25 mouse cellular contexts compared by ENCODE assay signal in genomic region chr11:8725505-8725904, GRCm38 (mm10).
"Had no signal": no experiment of that assay in that cellular context is flagged by ENCODE, and none has a peak within 500 bp of the region (broad histone marks: within the 10 kb centered on the region; RNA-seq: fewer than 3 reads in every experiment).

No protein-coding gene starts in this region.

- H3K36me3 ChIP-seq: kidney, embryonic 15.5 days; limb, embryonic 12.5 days; limb, embryonic 15.5 days; neural tube, embryonic 12.5 days; neural tube, embryonic 15.5 days had no signal

- ATAC-seq: lung, postnatal 0 days had no signal

- DNase-seq: kidney, adult 11 months; kidney, adult 8-10 months; kidney, postnatal 10 days; kidney, postnatal 36 days; layer of hippocampus, postnatal 36 days; left cerebral cortex, postnatal 4 days; lung, embryonic 14.5 days; midbrain, embryonic 14.5 days; right cerebral cortex, adult 18-20 months; right cerebral cortex, postnatal 14 days; right cerebral cortex, postnatal 4 days; thymus, adult 2 months; thymus, postnatal 14 days; thymus, postnatal 4 days had no signal

- H3K27me3 ChIP-seq: kidney, embryonic 15.5 days; limb, embryonic 12.5 days; limb, embryonic 15.5 days; megakaryocyte, embryonic 14.5 days; neural tube, embryonic 12.5 days; neural tube, embryonic 15.5 days had no signal

- H3K4me2 ChIP-seq: kidney, embryonic 15.5 days; limb, embryonic 12.5 days; limb, embryonic 15.5 days; lung, embryonic 14.5 days; midbrain, embryonic 11.5 days; neural tube, embryonic 12.5 days; neural tube, embryonic 15.5 days had no signal

- H3K4me1 ChIP-seq: kidney, embryonic 15.5 days; limb, embryonic 15.5 days; megakaryocyte, embryonic 14.5 days; neural tube, embryonic 12.5 days; neural tube, embryonic 15.5 days had no signal

- H3K4me3 ChIP-seq: kidney, embryonic 15.5 days; left cerebral cortex, adult 2 months; limb, embryonic 12.5 days; limb, embryonic 15.5 days; megakaryocyte, embryonic 14.5 days; neural tube, embryonic 12.5 days; neural tube, embryonic 15.5 days had no signal

- H3K9me3 ChIP-seq: kidney, embryonic 15.5 days; limb, embryonic 12.5 days; limb, embryonic 15.5 days; neural tube, embryonic 12.5 days; neural tube, embryonic 15.5 days had no signal

- H3K9ac ChIP-seq: kidney, embryonic 15.5 days; limb, embryonic 12.5 days; limb, embryonic 15.5 days; lung, embryonic 14.5 days; neural tube, embryonic 12.5 days; neural tube, embryonic 15.5 days had no signal

- H3K27ac ChIP-seq: kidney, embryonic 15.5 days; left cerebral cortex, adult 2 months; limb, embryonic 12.5 days; limb, embryonic 15.5 days; macrophage; neural tube, embryonic 12.5 days; neural tube, embryonic 15.5 days; stomach, postnatal 0 days had no signal
